Mouse (Mus musculus) 3134 (cell line): ENCODE results near the gene Cd47.

Source experiments
- DNase-seq: peaks from one replicate; pipeline ENCODE4 v3.0.0-alpha.2; 2011; ENCODE audit warnings: low spot score; ENCODE audit not compliant: insufficient read length; ENCODE audit errors: extremely low read depth

Gene Cd47

DNA sequence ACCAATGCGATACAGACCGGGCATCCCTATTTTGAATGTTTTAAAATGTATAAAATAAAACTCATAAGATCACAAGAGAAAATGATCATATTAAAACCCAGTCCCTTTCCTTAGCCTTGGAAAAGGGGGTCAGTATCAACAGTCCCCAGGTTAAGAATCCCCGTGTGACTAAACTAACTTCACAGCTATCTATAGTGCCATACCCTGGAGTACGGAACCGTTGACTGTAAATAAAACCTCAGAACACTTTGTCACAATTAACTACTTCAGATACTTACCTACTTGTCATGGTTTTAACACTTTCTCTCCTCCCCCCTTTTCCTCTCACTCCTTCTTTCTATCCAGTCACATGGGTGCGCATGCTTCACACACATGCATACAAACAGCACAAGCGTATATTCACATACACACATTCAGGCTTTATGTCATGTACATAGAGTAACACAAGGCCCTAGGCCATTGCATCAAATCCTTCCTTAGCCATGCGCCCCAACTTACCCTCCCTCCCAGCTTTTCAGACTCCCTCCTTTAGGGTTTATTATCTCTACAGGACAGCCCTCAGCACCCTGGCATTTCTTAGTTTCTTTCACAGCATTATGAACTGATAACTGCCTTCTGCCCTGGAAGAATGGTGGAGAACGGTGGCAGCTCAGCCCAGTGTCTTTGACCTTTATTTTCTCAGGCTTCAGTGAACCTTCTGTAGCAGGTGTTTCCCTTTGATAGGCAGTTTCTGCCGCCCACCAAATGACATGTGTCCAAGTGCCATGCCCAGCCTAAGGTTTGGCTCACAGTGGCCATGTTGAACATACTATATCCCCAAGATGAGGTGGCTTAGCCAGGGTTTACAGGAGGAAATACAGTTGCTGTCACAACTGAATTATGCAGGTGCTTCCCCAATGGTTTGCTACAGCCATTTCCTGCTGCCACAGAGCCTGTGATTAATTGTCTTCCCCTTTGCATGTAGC, at the start of gene Cd47:
Cd47 (plus strand) TSS at position 937 of the 965 bp plus-strand sequence.
- no peak for DNase-seq

DNA sequence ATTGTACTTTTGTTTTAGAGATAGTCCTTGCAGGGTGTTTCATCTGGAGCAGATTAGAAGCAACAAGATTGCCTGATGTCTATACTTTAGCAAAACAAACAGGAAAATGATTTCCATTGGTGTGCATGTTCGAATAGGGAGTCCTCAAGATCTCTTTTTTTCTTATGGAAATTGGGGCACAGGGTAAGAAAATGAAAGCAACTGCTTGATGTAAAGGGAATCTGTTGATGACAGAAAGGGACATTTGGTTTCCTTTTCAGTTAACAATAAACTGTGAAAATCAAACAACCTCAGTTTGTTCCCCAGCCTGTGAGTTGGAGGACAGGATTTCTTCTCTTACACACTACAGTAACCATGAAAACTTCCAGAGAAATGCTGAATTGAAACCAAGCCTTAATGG, 47.4 kb upstream of the Cd47 start:
- DNase-seq: no peak

DNA sequence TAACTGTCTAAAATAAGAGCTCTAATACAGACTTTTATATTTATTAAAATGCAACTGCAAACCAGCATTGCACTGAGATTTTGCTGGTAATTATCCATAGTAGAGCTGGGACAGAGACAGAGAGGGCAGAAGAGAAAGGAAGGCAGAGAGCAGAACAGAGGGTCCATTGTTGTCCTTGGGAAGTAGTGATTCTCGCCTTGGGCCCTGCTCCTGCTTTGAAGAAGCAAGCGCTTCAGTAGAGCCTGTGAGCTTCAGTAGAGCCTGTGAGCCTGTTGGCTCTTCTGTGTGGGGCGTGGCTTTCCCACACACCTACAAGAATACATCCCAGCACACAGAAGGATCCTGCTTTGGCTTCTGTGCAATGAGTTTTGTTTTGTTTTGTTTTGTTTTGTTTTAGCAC, 47.0 kb upstream of the Cd47 start:
- no peak for DNase-seq

DNA sequence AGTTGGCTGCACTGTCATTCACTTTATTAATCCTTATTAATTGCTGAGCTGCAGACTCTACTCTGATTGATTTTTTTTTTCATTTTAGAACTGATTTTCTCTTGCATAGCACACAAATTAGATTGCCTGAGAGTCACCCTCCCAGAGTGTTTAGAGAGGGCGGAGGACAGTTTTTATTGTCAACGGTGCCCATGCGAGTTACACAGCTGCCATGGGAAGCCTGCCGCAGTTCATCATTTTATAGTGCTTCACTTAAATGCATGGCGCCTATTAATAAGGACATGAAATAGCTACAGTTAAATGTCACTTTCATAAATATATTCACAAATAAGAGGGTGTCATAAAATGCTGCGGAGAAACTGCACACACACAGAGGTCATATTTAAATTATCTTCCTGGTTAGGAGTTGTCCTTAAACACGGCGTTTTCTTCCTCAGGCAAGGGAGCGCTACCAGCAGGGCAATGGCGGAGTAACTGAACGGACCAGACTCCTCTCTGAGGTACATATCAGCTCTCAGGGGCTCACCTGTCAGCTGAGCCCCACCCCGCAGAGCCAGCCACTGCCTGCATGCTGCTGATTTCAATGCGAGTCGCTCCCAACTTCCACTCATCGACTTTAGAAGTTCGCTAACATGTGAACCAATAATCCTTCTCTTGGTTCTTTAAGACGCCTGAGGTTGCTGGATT, 39.7 kb upstream of the Cd47 start:
- DNase-seq: no peak

DNA sequence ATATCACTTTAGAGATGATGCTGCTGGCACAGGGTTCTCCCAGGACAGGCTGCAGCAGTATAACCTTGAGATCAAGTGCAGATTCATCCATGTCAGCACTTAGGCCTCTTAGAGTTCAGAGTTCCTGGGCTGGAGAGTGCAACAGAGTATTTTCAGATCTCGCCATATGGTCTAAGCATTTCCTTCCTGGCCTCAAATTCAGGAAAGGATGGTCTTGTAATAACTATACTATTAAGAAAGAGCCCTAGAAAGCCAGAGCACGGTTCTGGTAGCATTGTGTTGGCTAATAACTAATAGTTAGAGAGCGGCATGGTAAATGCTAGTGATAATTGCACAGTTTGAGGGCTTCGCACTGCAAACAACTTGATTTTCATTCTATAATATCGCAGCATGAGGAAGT, 38.4 kb upstream of the Cd47 start:
- no peak for DNase-seq

DNA sequence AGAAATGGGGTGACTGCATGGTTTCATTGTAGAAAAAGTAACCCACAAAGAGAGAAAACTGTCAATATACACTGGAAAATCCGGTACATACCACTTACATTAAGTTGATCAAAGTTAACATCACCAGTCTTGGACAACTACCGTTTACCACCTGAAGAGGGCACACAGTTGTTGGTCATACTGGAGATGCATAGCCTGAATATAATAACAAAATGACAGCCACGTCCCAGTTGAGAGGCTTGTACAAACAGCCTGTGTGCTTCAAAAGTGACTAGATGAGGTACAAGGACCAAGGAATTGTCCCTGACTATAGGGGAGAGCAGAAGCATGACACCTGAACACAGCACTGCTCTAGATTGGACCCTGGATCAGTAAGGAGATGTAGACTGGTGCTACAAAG, 34.0 kb upstream of the Cd47 start:
- DNase-seq: no peak

DNA sequence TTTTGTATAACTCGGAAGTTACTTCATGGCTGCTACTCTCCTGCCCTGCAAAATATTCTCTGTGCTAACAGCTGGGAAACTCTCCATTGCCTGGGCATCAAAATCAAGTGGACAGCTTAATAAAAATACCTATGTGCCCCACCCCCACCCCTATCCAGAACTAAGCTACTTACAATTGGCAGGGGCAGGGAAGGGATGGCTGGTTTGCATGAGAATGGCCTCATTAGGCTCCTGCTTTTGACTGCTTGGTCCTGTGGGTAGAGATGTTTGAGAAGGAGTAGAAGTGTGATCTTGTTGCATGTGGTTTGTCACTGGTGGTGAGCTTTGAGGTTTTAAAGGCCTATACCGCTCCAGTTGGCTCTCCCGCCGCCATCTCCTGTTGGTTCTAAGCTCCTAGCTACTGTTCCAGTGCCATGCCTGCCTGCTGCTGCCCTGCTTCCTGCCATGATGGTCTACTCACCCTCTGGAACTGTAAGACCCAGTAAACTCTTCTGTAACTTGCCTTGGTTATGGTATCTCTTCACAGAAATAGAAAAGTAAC, 31.8 kb upstream of the Cd47 start:
- no peak for DNase-seq

DNA sequence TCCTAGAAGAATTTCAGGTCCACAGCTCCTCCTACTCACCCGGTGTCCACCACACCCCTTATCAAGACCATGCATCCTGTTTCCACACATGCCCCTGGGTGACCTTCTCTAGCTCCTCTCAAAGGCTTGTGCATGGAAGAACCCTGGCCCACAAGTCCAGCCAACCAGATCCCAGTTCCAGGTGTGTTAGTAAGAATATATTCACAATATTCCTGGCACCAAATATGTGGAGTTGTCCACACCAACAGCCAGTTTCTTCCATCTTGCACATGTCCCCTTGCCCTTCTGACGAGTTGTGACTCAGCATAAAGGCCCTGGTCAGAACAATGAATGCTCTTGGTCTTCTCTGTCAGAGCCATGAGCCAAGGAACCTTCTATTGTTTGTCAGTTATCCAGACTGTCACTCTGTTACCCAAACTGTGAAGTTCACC, 30.5 kb upstream of the Cd47 start:
- DNase-seq: no peak

DNA sequence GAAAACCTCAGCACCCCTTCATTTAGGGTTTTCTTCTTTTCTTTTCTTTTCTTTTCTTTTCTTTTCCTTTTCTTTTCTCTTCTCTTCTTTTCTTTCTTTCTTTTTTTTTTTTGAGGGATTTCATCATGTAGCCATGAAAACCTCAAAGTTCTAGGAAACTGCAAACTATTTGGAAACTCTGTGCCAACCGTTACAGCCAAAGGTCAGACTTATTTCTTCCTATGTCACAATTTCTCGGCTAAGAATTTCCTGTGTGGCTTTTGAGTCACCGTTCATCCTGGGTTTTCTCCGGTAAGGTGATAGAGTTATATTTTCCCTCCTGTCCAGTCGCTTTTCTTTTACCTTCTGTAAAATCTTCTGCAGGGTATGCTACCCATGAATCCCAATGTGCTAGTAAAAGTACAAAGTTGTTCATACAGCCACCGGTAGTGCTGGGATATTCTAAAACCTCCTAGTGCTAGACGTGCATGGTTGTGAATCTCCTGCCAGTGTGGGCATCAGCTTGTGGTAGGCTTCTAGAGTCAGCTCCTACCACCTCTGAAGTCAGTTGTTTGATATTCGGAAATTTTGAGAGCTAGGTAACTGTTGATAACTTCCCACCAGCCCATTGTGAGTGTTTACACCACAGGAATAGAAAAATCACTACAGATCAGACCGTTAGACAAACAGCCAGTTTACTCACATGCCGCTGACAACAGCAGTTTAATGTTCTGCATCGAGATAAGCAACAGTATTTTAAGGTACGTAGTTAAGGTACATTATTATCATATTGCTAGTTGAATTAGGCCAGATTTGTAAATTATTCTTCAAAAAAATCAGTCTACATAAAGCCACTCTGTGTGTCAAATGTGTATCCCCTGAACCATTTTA, 29.8 kb upstream of the Cd47 start:
- no peak for DNase-seq

DNA sequence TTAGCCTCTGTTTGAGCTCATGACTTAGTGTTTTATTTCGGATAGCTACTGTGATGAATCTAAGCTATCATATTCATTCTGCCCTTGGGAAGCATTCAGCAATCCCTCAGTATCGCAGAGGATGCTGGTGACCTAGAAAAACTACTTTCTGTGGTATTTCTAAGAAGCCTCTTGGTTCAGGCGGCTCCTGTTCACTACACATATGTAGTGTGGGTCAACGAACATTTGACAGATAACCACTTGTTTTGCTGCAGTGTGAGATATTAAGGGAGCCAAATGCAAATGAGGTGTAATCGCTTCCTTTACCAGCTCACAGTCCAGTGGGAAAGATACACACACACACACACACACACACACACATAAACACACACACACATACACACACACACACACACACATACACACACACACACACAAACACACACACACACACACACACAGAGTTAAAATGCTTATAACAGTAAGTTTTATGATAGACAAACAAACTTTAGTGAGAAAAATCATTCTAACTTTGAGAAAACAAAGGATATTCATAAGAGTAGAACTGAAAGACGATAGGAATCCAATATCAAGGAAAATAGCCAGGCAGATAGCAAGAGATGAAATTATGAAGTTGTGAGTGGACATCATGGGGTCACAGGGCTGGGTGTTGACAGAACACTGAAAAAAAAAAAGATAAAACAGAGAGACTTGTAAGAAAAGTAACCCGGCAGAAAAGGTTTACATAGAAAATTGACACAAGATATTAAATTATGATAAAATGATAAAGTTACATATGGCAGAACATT, 28.5 kb upstream of the Cd47 start:
- no peak for DNase-seq

DNA sequence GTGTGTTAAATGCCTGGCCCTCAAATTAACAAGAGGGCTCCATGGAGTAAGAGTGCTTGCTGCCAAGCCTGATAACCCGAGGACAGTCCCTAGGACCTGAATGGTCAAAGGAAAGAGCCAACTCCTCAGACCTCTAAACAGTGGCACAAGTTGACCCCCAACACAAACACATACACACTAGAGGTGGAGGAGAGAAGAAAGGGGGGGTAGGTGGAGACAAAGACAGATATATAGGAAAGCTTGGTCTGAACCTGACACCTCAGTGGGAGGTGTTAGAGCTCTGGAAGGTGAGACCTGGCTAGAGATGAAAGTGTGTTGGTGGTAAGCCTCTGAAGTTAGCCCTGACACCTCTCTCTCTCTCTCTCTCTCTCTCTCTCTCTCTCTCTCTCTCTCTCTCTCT, 27.8 kb upstream of the Cd47 start:
- DNase-seq: no peak

DNA sequence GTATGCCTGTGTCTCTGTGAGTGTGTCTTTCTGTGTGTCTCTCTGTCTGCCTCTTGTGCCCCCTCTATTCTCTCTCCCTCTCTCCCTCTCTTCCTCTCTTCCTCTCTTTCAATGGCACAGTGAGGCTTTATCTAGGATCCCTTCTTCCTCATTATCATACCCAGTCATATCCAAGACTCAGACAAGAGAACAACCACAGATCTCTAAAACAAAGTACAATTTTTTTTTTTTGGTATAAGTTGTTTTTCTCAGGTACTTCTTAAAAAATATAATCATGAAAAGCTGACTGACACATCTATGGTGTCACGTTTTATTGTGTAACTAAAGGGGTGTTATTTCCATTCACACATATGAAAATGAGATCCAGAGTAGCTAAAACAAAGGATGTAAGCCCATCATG, 27.3 kb upstream of the Cd47 start:
- DNase-seq: no peak

DNA sequence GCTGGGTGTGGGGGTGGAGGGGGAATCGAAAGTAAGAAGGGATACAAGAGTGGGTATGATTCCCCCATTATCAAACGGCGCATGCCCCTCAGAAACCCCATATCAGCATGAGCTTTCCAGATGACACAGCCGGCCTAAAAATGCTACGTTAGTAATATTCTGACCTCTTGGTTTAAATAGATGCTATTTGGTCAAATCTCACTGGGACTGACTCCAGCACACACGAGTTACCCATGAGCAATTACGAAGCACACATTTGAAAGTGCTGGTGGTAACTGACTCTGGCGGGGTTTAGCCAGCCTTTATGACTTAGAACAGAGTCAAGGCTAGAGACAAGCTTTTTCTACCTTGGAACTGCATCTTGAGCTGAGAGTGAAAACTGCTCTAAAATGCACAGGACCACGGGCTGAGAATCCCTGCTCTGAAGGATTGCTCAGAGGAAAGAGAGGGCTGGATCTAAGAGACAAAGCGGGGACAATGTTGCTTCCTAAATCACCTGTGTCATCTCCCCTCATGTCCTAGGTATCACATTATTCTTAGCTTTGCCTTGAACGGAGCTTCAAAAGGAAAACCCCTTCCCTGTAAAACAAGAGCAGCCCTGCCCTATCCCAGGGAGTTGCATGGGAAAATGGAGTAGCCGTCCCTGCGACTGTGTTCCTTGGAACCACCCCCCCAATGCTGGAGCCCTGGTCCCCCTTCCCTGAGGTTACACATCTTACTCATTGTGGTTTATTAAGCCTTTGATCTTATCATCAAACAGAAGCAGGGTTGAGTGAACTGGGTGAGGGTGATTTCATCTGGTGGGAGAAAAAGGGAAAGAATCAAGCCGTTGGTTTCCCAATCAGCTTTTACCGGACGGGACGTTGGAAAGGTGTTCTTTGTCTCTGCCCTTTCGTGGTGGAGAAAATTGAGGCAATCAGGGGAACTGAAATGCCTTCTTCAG, 26.0 kb upstream of the Cd47 start:
- DNase-seq: no peak

DNA sequence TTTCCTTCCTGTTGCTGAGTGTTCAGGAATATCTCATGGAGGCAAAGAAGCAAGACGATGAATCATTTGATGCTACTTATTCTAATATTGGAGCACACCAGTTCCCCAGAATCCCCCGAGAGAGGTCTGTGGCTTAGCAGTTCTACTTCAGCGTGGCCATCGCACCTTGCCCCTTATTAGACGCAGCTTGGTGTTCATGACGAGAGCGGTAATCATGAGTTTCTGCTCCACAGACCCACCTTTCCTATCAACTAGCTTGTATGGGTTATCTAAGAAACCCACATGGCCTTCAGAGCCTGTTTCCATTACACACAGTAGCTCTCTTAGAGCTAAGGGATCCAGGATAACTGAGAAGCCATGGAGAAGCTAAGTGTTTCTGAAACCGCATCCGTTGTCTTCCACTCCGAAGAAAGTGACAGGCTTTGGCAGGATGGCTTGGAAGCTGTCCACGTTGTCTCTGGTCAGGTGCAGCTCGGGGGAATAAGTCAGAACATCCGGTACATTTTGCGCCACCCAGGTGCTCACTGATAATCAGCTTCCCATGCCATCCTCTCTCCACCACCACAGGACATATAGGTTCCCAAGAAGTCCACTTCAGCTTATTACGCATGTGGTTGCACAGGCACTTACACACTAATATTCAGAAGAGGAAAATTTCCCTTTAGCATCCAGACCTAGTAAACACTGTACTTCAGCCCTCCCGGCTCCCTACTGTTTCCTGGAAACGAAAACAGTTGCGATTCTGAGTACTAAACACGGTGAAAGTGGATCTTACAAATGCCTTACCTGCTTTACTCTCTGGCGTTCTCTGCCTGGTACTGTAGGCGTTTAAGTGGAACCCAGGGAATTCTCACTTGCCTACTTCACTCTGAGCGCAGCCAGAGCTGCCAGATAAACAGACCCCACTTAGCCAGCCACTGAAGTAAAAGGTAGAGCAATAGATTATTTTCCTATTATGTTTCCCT, 25.0 kb upstream of the Cd47 start:
- DNase-seq: no peak

DNA sequence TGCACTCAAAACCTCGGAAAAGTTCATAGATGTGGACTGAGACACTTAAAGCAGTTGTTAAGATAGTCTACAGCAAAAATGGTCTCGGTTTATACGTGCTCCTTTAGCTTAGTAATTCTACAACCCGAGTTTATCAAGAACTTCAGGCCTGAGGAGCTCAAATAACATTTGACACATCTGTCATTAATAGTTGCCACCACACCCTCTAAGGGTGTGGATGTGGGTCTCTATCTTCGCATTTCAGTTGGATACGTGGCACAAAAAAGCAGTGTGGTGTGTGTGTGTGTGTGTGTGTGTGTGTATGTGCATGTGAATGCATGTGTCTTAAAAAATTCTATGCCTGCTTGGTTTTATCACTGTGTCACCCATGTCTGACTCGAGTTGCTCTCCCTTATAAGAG, 23.4 kb upstream of the Cd47 start:
- DNase-seq: no peak

DNA sequence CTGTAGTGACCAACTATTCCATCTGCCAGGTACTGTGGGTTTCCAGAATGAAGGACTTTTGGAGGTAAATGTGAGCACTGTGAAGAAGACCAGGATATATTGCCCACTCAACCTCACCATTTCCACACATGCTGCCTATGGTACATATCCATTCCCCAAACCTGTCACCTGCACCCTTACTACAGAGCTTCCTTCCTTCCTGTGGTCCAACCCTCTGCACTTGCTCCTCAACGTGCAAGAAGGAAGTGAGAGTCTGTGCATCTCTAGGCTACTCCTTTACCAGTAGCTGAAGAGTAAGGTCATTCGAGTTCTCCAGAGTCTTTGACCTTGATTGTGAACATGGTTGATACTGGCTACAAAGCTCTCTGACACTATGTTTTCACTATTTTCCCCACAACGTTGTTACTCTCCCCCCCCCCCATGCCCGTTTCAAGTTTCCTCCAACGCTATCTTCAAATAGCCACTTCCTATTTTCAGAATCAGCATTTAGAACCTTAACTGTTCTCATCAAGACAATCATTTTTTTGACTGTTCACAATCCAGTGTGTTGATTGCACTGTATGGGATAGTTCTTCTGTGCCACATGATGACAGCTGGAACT, 18.7 kb upstream of the Cd47 start:
- DNase-seq: no peak

DNA sequence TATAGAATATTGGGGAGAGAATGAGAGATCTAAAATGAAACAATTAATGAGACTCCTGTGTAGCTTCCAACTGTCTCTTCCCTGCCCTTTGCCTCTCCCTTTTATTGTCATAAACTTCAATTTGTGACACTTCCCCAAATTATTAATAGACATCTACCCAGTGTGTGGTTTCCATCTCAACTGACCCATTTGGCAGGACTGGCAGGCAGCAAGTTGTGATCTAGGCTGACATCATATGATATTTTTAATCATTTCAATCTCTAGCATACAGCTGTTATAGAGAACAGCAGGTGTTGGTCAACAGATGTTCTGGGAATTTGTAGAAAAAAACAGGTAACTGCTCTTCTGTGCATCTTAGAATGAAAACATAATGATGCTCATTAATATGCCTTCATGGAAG, 17.0 kb upstream of the Cd47 start:
- DNase-seq: no peak
